In the genomic region with DNA sequence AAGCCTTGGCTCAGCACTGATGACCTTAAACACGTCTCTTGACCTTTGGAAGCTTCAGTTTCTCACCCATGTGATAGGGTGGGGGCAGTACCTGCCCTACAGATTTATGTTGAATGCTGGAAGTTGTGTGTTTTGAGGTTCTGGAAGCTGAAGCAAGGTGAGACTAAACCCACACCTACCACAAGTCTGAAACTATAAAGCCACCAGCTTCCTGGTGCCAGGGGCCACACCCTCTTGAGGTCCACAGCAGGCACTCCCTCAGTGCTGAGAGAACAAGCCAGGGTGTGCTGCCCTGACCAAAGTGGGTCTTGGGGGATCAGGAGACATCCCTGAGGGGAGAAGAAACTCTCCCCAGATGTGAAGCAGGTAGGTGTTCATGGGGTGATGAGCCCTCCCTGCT, we compare ENCODE assay signal across 21 mouse cellular contexts. TPM values are rescaled to one million over a fixed set of nuclear protein-coding genes. Genes with fewer than 3 reads are reported as not detected.
DNase-seq lines count a peak whose midpoint lies in the region; ATAC-seq lines count a peak whose summit lies in the region.
"Had no signal": no experiment of that assay in that cellular context is flagged by ENCODE, and none has a peak within 500 bp of the region (broad histone marks: within the 10 kb centered on the region; RNA-seq: fewer than 3 reads in every experiment).

No protein-coding gene starts in this region.

- DNase-seq in CD4-positive helper T cell, adult 2 months (ENCODE audit: low read depth, low spot score) = peak; percentile 74
- DNase-seq in CD4-positive, CD25-positive, alpha-beta regulatory T cell, adult 2 months (ENCODE audit: low read depth, low spot score) = peak; percentile 47
- DNase-seq in natural killer cell, adult 2 months (ENCODE audit: low spot score in 2 of 2) = peak; percentile 53 to 68
- no peak for DNase-seq in adipocyte (ENCODE audit: low spot score)
- DNase-seq in lung, postnatal 14 days = no peak
- DNase-seq: adrenal gland, postnatal 10 days; cerebellum, adult 11 months; cerebellum, adult 9-11 months; embryo, embryonic 11 days; gastrocnemius, postnatal 25 days; heart, adult 11 months; heart, postnatal 36 days; kidney, adult 11 months; kidney, postnatal 25 days; liver; lung, embryonic 14.5 days; lung, postnatal 36 days; right cerebral cortex, postnatal 25 days had no signal

- 0 out of 4 replicates have a peak, but pooled peaks have one; percentile 14 to 17 for ATAC-seq in hematopoietic stem cell, adult 5-6 weeks (replicated peaks in 1 of 2; ENCODE audit: insufficient read depth in 1 of 2, low FRiP score in 2 of 2, low TSS enrichment in 1 of 2, low read depth in 1 of 2, poor library complexity in 2 of 2, severe bottlenecking in 2 of 2)
- ATAC-seq: forebrain, embryonic 14.5 days; midbrain, embryonic 13.5 days had no signal

RNA-seq across cellular contexts. Expression of gene Wscd2, which starts 48.7 kb away (rescaled TPM):
- total RNA-seq in hematopoietic stem cell, adult 5-6 weeks (2017) = not detected in 2 replicates

Comparison
In these comparisons a context has a peak if more than half of its experiments do, and no peak if none do; other contexts are left out.
1. DNase-seq: peak in CD4-positive helper T cell, adult 2 months (single experiment), CD4-positive, CD25-positive, alpha-beta regulatory T cell, adult 2 months (single experiment) and natural killer cell, adult 2 months (2 of 2); none in adipocyte (single experiment) and lung, postnatal 14 days (single experiment).